Mouse (Mus musculus): Measurements from ENCODE around the gene Creg1. TPM values are rescaled to one million over a fixed set of nuclear protein-coding genes. Genes with fewer than 3 reads are reported as not detected.
A peak's percentile ranks its signal among the peaks of the same experiment; 100 is the strongest.

Gene Creg1
- polyA plus RNA-seq, 1 experiment, result 27.0 TPM

DNA sequence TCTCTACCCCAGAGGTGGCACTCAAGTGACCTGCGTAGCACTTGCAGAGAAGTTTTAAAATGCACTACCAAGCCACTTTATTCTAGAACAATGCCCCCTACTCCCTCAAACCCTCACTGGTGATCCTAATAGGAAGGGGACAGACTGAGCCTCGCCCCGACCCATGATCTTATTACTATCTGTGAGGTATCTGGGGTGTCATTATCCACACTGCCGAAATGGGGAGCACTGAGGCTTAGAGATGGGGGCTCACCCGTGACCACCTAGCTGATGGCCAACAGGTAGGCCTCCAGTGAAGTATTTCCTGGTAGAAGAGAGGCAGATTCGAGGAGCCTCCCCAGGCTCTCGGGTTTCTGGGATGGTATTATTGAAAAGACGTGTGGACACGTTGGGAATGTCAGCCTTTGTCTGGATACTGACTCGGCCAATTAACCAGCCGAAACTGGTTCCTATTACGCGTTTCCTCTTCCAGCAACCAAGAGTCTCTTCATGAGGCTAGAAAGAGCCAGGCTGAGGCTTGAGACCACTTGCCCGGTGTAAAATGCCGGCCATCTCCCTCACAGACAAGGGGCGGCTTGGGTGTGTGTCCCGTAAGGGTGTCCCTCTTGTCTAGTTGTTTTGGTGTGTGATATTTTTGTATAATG lies 2.2 kb downstream of the Creg1 start:
- Histone ChIP-seq H3K27me3 (ENCODE audit: control insufficient read depth, insufficient read depth, low read length, poor library complexity, severe bottlenecking) (peaks cover 3% of the 10 kb centered on the region; the same call in 1 of the 2 replicates), H3K36me3 (ENCODE audit: control insufficient read depth, insufficient read depth, low read length, poor library complexity, severe bottlenecking) (no peaks in the 10 kb centered on the region), H3K4me3 (ENCODE audit: low read depth, low read length) (no peak overlapping the region), H3K4me1 (ENCODE audit: control insufficient read depth, insufficient read depth, low read length) (peaks cover 6% of the 10 kb centered on the region), H3K27ac (ENCODE audit: insufficient read depth, low read length) (no peak overlapping the region), H3K9me3 (replicated peaks; ENCODE audit: control insufficient read depth, insufficient read depth, low read length, poor library complexity, severe bottlenecking) (no peaks in the 10 kb centered on the region), H3K9ac (ENCODE audit: low read depth, poor library complexity, severe bottlenecking) (no peak overlapping the region)
- no peak for TF ChIP-seq CTCF (IDR thresholded peaks at IDR 0.05; ENCODE audit: low read depth, low read length)
- TF ChIP-seq POLR2A (IDR thresholded peaks at IDR 0.05; ENCODE audit: insufficient read depth, low read length), result no peak
- TF ChIP-seq EP300 (IDR thresholded peaks at IDR 0.05; ENCODE audit: insufficient read depth, low read depth, low read length), result no peak

DNA sequence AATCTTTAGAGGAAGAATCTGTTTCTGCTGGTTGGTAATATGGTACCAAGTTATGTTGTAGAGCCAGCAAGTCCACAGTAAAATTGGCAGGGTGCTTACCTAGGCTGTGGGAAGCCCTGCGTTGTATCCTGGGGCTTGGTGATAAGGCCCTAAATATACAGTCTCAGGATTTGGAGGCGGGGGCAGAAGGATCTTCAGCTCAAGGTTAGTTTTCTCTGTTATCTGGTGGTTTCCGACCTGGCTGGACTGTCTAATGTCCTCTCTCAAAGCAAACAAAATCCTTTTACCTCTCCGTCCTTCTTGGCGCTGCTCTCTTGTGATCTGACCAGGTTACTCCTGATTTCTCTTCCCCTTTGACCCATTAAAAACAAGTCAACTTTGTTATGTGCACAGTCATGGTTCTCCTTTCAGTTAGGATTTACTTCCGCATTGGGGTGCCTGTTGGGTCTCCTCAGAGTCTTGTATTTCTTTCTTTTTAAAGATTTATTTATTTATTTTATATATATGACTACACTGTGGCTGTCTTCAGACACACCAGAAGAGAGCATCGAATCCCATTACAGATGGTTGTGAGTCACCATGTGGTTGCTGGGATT lies 2.8 kb downstream of the Creg1 start:
- H3K27me3 ChIP-seq (ENCODE audit: control insufficient read depth, insufficient read depth, low read length, poor library complexity, severe bottlenecking), result peaks cover 3% of the 10 kb centered on the region; the same call in 1 of the 2 replicates
- TF ChIP-seq EP300 (IDR thresholded peaks at IDR 0.05; ENCODE audit: insufficient read depth, low read depth, low read length) (no peak), CTCF (IDR thresholded peaks at IDR 0.05; ENCODE audit: low read depth, low read length) (no peak), POLR2A (IDR thresholded peaks at IDR 0.05; ENCODE audit: insufficient read depth, low read length) (no peak)
- H3K27ac ChIP-seq (ENCODE audit: insufficient read depth, low read length), result no peak overlapping the region
- H3K4me1 ChIP-seq (ENCODE audit: control insufficient read depth, insufficient read depth, low read length), result peaks cover 6% of the 10 kb centered on the region
- H3K36me3 ChIP-seq (ENCODE audit: control insufficient read depth, insufficient read depth, low read length, poor library complexity, severe bottlenecking), result no peaks in the 10 kb centered on the region
- H3K9me3 ChIP-seq (replicated peaks; ENCODE audit: control insufficient read depth, insufficient read depth, low read length, poor library complexity, severe bottlenecking), result no peaks in the 10 kb centered on the region
- H3K4me3 ChIP-seq (ENCODE audit: low read depth, low read length), result no peak overlapping the region
- H3K9ac ChIP-seq (ENCODE audit: low read depth, poor library complexity, severe bottlenecking), result no peak overlapping the region

DNA sequence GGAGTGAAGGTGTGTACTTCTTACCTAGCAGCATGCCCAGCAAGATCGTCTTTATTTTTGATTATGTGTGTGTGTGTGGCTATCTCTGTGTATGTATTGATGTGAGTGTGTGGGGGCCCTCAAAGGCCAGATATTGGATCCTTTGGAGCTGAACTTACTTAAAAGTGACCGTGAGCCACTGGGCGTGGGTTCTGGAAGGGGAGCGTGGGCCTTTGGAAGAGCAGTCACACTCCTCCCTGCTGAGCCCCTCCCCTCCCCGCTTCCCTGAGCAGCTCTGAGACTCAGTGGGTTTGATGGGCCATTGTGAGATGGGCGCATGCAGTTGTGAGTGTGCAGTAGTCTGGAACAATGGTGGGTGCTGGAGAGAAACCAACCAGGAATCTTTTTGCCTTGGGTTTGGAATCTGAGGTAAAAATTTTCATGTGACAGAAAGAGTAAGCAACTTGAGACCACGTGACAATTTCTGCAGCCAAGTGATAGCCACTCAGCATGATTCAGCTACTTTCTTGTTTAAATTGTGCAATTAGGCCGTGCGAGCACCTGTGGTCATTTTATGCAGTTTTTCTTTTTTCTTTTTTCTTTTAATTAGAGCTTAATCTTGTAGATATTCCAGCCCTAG lies 5.5 kb downstream of the Creg1 start:
- H3K4me1 ChIP-seq (ENCODE audit: control insufficient read depth, insufficient read depth, low read length), result peaks cover 8% of the 10 kb centered on the region
- peaks cover 3% of the 10 kb centered on the region; the same call in 1 of the 2 replicates for H3K27me3 ChIP-seq (ENCODE audit: control insufficient read depth, insufficient read depth, low read length, poor library complexity, severe bottlenecking)
- no peak overlapping the region for H3K27ac ChIP-seq (ENCODE audit: insufficient read depth, low read length)
- no peaks in the 10 kb centered on the region for H3K36me3 ChIP-seq (ENCODE audit: control insufficient read depth, insufficient read depth, low read length, poor library complexity, severe bottlenecking)
- TF ChIP-seq EP300 (IDR thresholded peaks at IDR 0.05; ENCODE audit: insufficient read depth, low read depth, low read length), result no peak
- TF ChIP-seq POLR2A (IDR thresholded peaks at IDR 0.05; ENCODE audit: insufficient read depth, low read length), result no peak
- no peak for TF ChIP-seq CTCF (IDR thresholded peaks at IDR 0.05; ENCODE audit: low read depth, low read length)
- H3K9me3 ChIP-seq (replicated peaks; ENCODE audit: control insufficient read depth, insufficient read depth, low read length, poor library complexity, severe bottlenecking), result no peaks in the 10 kb centered on the region
- H3K9ac ChIP-seq (ENCODE audit: low read depth, poor library complexity, severe bottlenecking), result no peak overlapping the region
- no peak overlapping the region for H3K4me3 ChIP-seq (ENCODE audit: low read depth, low read length)

DNA sequence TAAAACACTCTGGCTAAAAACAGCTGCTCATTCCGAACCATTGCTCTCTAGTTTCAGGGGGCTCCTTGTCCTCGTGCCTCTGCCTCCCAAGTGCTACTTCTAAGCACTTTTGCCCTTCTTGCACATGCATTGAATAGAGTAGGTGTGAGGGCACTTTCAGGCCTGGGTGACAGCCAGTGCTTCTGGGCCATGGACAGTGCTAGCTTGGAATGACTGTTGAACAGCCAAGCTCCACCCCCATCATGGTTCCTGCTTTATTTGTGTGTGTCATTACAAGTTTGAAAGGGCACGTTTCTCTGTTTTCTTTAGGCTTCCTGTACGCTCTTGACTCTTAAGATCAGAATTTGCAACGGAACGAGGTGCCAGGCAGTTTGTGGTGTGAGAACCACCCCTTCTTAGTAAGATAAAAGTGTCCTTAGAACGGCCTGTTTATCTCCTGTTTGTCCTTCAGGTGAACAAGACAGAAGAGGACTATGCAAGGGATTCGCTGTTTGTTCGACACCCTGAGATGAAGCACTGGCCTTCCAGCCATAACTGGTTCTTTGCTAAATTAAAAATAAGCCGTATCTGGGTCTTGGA lies 6.7 kb downstream of the Creg1 start:
- H3K9me3 ChIP-seq (replicated peaks; ENCODE audit: control insufficient read depth, insufficient read depth, low read length, poor library complexity, severe bottlenecking), result no peaks in the 10 kb centered on the region
- no peaks in the 10 kb centered on the region for H3K36me3 ChIP-seq (ENCODE audit: control insufficient read depth, insufficient read depth, low read length, poor library complexity, severe bottlenecking)
- TF ChIP-seq EP300 (IDR thresholded peaks at IDR 0.05; ENCODE audit: insufficient read depth, low read depth, low read length) (no peak), CTCF (IDR thresholded peaks at IDR 0.05; ENCODE audit: low read depth, low read length) (no peak), POLR2A (IDR thresholded peaks at IDR 0.05; ENCODE audit: insufficient read depth, low read length) (no peak)
- no peak overlapping the region for H3K4me3 ChIP-seq (ENCODE audit: low read depth, low read length)
- no peaks in the 10 kb centered on the region for H3K27me3 ChIP-seq (ENCODE audit: control insufficient read depth, insufficient read depth, low read length, poor library complexity, severe bottlenecking)
- H3K27ac ChIP-seq (ENCODE audit: insufficient read depth, low read length), result 0 out of 2 replicates have a peak overlapping the region, but pooled peaks have one; percentile 18
- H3K9ac ChIP-seq (ENCODE audit: low read depth, poor library complexity, severe bottlenecking), result no peak overlapping the region
- peaks cover 6% of the 10 kb centered on the region for H3K4me1 ChIP-seq (ENCODE audit: control insufficient read depth, insufficient read depth, low read length)

DNA sequence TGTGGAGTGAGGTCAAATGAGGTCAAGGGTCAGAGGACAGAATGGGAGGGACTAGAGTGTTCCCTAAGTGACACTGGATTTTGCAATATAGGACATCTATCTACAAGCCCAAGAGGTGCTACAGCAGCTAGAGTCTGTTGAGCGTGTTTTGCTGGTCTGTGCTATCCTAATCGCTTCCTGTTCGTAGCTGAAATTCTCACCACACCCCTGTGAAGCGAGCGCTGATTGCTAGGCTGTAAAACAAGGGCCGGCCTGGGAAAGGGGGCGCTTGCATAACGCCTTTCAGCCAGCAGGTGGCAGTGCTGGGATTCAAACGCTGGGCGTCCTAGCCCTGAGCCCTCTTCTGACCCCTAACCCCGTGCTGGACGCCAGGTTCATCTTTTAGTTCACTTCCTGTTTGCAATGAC lies 7.9 kb downstream of the Creg1 start:
- Histone ChIP-seq H3K4me3 (ENCODE audit: low read depth, low read length) (no peak overlapping the region), H3K27ac (ENCODE audit: insufficient read depth, low read length) (0 out of 2 replicates have a peak overlapping the region, but pooled peaks have one; percentile 68)
- TF ChIP-seq CTCF (IDR thresholded peaks at IDR 0.05; ENCODE audit: low read depth, low read length) (peak; percentile 90), EP300 (IDR thresholded peaks at IDR 0.05; ENCODE audit: insufficient read depth, low read depth, low read length) (no peak), POLR2A (IDR thresholded peaks at IDR 0.05; ENCODE audit: insufficient read depth, low read length) (no peak)

More for the DNA sequence above, 7.9 kb downstream of the Creg1 start:
- H3K9ac ChIP-seq (ENCODE audit: low read depth, poor library complexity, severe bottlenecking), result no peak overlapping the region
- H3K36me3 ChIP-seq (ENCODE audit: control insufficient read depth, insufficient read depth, low read length, poor library complexity, severe bottlenecking), result no peaks in the 10 kb centered on the region
- H3K27me3 ChIP-seq (ENCODE audit: control insufficient read depth, insufficient read depth, low read length, poor library complexity, severe bottlenecking), result no peaks in the 10 kb centered on the region
- no peaks in the 10 kb centered on the region for H3K9me3 ChIP-seq (replicated peaks; ENCODE audit: control insufficient read depth, insufficient read depth, low read length, poor library complexity, severe bottlenecking)
- H3K4me1 ChIP-seq (ENCODE audit: control insufficient read depth, insufficient read depth, low read length), result peaks cover 6% of the 10 kb centered on the region

Measured in ES-Bruce4 (cell line).